Mouse (Mus musculus): ENCODE data around the gene Zfp354b.

Gene Zfp354b

GRCm38 (mm10) chr11:50931451-50931866 lies at the start of gene Zfp354b:
Zfp354b (minus strand) TSS chr11:50931633.
- DNase-seq = peak; percentile 93 to 96

GRCm38 (mm10) chr11:50977216-50977615 lies 45.8 kb upstream of the Zfp354b start:
- DNase-seq = peak; percentile 13 to 28

GRCm38 (mm10) chr11:50966230-50966629 lies 34.8 kb upstream of the Zfp354b start, which contains the start of gene Olfr1378:
Olfr1378 (plus strand) TSS chr11:50966530.
- no peak for DNase-seq

- no peak for DNase-seq
These were observed 33.5 kb upstream of the Zfp354b start for GRCm38 (mm10) chr11:50964886-50965285.

DNA sequence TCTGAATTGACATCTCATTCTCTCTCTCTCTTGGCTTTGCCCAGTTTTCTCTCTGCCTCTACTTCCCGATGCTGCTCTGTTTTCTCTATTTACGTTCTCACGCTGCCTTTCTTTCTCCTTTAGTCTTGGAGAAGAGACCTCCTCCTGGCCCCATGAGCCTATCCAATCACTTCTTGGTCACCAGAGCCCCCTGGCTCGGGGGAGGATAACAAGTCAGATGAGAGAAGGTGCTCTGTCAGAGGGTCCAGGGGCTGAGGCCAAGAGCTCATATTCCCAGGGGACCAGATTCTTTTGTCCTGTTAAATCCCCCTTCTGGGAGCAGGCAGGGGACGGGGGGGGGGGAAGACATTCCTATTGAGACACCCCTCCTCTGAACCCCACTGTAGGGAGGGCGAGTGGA lies 22.2 kb upstream of the Zfp354b start, which contains the start of gene Prop1:
Prop1 (minus strand) TSS at position 101 of the 400 bp plus-strand sequence.
- DNase-seq = no peak

- DNase-seq = no peak
These were observed 20.9 kb upstream of the Zfp354b start for GRCm38 (mm10) chr11:50952290-50952689.

GRCm38 (mm10) chr11:50943506-50943905 lies 12.1 kb upstream of the Zfp354b start, which contains the start of gene 4933414I15Rik:
4933414I15Rik (minus strand) TSS chr11:50943765.
- no peak for DNase-seq

- DNase-seq = peak; percentile 58 to 59
These were observed 11.0 kb upstream of the Zfp354b start for GRCm38 (mm10) chr11:50942386-50942785.

DNA sequence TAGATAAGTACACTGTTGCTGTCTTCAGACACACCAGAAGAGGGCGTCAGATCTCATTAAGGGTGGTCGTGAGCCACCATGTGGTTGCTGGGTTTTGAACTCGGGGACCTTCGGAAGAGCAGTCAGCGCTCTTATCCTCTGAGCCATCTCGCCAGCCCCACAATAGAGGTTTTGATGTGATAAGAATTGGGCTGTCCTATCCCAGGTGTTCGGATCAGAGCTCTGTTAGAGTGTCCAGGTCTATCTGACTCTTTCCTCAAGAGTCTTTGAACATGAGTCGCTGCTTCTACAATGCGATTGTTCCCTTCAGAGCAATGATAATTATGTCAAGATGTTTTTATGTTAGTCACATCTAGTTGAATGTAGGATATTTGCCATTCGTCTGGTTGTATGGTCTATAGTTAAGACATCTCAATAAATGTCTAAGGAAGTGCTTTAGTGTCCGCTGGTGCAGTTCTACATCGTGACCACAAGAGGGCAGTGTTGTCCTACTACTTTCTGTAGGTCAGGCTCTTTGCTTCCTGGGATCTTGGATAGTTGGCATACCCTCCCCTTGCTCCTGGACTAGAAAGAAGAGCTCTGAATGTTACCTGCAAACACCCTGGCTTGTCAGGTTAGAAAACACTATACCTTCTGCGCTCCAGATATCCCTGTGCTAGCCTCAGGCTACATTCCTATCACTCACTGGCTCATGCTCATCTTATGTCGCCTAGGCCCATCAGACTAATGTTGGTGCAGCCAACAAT lies 8.4 kb upstream of the Zfp354b start:
- DNase-seq = peak; percentile 66 to 80

- DNase-seq = no peak
These were observed 7.0 kb upstream of the Zfp354b start for GRCm38 (mm10) chr11:50938435-50938834.

- DNase-seq = no peak
These were observed 607 bp upstream of the Zfp354b start for GRCm38 (mm10) chr11:50932040-50932439.

- DNase-seq = no peak
These were observed 412 bp downstream of the Zfp354b start for GRCm38 (mm10) chr11:50931021-50931420.

DNA sequence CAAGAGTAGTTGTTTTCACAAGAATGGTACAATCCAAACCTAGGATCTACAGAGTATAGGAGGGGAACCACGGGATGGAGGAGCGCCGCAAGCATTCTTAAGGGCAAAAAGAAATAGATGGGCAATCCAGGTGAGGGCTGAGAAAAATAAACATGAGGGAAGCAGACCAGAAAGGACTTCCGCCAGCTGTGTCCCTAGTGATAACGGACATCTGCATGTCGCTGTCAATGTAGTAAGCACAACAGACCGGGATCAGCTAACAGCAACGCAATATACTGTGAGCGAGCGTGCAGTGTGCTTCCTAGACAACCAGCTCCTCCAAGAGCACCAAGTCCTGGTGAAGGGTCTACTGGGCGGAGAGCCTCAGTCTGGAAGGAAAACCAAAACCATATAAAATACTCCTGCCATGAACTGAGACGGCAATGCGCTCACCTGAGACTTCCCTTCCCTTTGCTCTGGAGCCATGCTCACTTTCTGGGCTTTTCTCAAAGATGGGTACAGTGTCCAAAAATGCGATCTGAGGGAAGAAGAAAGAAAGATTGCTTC lies 891 bp downstream of the Zfp354b start:
- peak in 1 of 2 experiments; percentile 21 for DNase-seq

DNA sequence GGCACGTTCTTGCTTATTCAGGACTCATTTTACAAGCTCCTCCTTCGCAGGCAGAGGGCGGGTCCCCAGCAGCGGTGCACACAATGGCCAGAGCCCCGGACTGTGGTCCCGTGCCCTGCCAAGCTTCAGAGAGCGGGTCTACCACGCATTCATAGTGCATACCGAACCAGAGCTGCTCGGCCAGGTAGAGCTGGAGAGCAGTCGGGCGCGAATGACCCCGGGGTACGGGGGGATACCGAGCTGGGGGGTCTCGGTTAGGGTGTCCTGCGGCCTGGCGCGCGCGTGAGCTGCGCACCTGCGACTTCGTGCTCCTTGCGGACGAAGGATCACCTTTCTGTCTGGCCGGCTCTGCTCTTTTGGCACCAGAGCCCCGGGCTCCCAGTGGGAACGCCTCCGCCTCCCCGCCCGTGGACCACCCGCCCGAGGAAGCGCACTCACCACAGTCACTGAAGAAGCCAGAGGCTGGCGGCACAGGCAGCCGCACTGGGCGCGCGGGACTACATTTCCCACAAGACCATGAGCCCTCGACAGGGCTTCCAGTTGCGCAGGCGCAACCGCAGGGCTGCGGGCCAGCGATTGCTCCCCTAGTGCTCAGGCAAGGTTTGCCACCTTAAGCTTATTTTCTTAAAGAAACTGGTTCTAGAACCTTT lies 15.6 kb downstream of the Zfp354b start, which contains the start of gene Zfp2:
Zfp2 (minus strand) TSS at position 495 of the 650 bp plus-strand sequence.
- peak; percentile 96 for DNase-seq

DNA sequence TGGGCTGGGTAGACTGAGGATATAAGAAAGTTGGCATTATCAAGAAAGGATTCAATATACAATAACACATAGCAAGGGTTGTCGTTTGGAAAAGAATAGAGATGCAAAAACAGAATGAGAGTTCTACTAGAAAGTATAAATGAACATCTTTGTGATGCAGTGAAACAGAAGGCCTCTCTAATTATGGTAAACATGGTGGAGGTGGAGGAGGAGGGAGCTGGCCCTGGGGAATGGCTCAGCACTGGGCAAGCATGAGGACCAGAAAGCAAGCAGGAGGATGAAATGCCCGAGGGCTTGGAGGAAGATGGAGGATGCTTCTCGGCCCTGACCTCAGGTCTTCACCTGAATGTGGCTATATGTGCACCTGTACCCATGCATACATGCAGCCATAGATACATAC lies 17.0 kb downstream of the Zfp354b start:
- no peak for DNase-seq

DNA sequence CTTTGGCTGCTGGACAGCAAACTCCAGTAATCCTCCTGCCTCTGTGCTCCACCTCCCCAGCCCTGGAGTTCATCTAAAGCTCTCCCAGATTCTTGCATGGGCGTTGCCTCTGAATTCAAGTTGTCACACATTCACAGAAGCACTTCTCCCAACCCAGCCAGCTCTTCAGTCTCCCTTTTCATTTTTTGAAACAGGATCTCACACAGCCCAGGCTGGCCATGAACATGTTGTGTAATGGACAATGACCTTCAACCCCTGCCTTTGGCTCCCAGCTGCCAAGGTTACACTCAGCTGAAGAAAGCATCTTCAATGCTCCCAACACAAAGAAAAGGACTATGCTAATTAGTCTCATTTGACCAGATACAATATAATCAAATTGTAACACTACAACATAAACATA lies 18.1 kb downstream of the Zfp354b start:
- no peak for DNase-seq

GRCm38 (mm10) chr11:50908136-50908535 lies 23.3 kb downstream of the Zfp354b start:
- DNase-seq = no peak

DNA sequence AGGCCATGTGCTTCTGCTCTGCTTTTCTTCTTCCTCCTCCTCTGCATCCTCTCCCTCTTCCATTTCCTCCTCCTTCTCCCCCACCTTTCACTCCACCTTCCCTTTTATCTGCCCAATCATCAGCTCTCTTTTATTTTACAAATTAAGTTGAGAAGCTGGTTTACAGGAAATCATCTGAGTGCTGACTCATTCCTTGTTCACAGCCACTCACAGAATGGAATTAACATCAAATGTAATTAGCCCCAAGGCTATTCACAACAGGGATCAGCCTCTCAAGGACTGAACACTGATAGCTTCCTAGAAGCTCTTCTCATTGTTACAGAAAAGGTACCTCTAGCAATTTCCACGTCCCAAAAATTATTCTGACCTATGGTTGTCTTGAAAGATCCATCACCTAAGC lies 34.1 kb downstream of the Zfp354b start:
- no peak for DNase-seq

DNA sequence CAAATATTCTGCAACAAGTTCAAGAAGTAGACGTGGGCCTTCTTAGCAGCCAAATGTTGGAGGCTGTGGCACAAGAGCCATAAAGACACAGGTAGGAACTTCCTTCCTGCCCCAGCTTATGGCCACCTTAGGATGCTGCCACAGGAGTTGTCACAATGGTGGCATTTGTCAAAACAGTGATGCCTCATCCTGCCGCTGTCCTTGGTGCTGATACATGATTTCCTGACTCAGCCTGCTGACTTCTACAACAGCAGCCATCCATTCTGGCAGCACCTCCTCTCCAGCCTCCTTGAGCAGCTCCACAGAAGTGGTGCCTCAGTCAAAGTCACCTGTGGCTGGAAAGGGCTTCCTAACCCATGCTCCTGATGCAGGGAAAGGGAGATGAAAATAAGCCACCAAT lies 39.0 kb downstream of the Zfp354b start:
- DNase-seq = no peak

DNA sequence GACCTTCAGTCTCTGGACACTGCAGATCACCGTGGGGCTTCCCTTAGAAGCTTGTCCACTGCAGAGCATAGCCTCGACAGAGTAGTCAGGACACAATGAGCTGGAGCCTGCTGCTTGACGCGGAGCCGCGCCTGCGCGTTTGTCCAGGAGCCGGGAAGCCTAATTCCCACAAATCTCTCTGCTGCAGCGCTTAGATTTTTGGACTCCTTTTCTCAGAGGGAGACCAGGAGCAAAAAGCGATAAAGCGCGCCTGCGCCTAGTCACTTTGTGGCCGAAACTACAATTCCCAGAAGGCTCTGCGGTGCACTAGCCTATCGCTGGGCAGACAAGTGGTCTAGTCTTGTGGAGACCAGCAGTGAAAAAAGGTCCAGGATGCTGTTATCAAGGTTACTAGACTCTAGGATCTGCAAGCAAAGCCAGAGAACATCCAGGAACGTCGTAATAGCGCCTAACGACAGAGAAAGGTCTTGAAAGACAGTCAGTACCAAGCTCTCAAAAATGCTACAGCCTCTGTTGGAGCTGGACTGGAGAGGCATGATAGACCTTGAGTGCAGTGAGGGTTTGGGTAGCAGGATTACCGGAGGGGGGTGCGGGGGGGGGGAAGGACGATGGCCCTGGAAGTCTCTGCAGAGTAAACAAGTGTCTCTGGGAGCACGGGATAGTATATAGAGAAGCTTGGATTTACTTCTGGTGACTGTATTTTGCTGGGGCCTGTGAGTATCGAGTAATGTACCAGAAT lies 43.9 kb downstream of the Zfp354b start, which contains the start of gene Zfp454:
Zfp454 (minus strand) TSS at position 262 of the 739 bp plus-strand sequence.
- peak; percentile 93 to 96 for DNase-seq

GRCm38 (mm10) chr11:50886933-50887293 lies 44.5 kb downstream of the Zfp354b start:
- peak; percentile 42 to 45 for DNase-seq

DNA sequence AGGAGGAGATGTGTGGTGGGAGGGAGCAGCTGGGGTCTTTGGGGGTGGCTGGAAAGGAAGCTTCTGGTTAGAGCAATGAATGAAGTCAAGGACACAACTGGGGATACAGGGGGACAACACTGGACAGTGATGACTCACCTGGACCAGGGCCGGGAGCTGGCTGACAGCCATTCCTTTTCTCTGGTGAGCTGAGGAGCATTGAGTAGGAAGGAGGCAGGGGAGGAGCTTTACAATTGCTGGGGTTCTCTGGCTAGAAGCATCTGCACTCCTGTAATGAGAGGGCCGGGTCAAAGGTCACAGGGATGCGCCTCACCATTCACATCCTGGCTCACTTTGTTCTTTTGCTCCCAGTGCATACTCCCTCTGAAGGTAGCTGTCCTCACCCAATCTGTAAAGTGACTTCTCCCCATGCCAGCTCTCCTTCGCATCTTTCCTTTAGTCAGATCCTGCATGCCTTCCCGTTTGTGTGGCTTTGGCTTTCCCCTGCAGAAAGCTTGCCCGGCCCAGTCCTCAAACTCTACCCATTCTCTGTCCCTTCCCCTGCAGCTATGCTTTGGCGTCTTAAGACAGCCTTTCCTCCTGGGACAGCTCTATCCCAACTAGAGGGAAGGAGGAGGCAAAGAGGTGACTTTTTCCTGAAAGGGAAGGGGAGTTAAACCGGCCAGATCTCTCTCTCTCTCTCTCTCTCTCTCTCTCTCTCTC lies 45.1 kb downstream of the Zfp354b start:
- DNase-seq = peak; percentile 49 to 59

Measured in cerebellum, postnatal 10 days (tissue).